Mouse (Mus musculus) urinary bladder, postnatal 4 days (tissue): Measurements from ENCODE around the gene Gm44973.

ENCODE experiments used
- DNase-seq, 2 experiments: peaks; one replicate each; pipeline ENCODE4 v3.0.0; 2021 to 2022; ENCODE audit warnings: low spot score in 2 of 2

Gm44973 gene

DNA sequence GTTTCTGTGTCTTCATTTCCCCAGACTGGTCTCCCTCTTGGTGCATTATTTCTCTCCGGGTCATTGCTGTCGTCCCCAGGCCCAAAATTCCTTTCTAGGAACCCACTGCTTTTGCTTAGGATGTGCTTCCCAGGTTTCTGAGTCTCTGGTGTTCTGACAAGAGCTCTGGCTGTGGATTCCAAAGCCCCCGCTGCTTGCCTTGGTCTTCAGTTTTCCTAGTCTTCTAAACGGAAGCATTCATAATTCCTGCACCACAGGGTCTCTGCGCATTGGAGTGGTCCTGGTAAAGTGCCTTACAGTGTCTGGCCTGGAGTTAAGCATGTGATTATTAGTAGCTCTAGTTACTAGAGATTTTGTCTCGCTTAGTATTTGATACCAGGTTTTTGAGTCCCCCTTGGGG is 65.5 kb downstream of the Gm44973 start:
- no peak for DNase-seq

DNA sequence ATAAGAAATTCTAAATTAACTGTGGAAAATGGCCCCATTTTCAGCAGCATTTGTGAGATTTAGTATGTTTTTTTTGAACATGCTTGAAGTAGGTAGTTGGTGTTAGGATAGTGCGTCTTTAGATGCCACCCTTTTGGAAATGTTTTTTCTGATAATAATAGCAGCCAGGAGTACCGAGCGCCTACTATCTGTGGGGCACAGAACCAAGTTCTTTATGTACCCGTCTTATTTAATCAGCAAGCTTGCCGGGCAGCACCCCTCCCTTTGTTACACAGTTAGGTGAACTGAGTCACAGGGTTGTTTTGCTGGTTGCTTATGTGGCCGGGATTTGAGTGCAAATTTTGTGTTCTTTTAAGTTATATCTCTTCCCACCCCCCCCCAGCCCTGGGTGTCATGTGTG is 65.9 kb downstream of the Gm44973 start:
- DNase-seq, result no peak

GRCm38 (mm10) chr7:5081939-5082338 is 66.6 kb downstream of the Gm44973 start:
- no peak for DNase-seq
